Mouse (Mus musculus): ENCODE data around the gene Cux1.

The Cux1 gene

GRCm38 (mm10) chr5:136321378-136321777 is 245.9 kb downstream of the Cux1 start:
- DNase-seq (ENCODE audit: inconsistent ontology term) = no peak

GRCm38 (mm10) chr5:136312566-136312965 is 254.7 kb downstream of the Cux1 start:
- no peak for DNase-seq (ENCODE audit: inconsistent ontology term)

GRCm38 (mm10) chr5:136312166-136312565 is 255.1 kb downstream of the Cux1 start:
- DNase-seq (ENCODE audit: inconsistent ontology term) = peak; percentile 62

- DNase-seq (ENCODE audit: inconsistent ontology term) = no peak
Measured at GRCm38 (mm10) chr5:136306254-136306653, 261.0 kb downstream of the Cux1 start.

- peak; percentile 10 for DNase-seq (ENCODE audit: inconsistent ontology term)
Measured at GRCm38 (mm10) chr5:136303409-136303983, 263.8 kb downstream of the Cux1 start.

- DNase-seq (ENCODE audit: inconsistent ontology term) = peak; percentile 29
Measured at GRCm38 (mm10) chr5:136300880-136301279, 266.4 kb downstream of the Cux1 start.

GRCm38 (mm10) chr5:136297691-136298090 is 269.6 kb downstream of the Cux1 start:
- DNase-seq (ENCODE audit: inconsistent ontology term) = peak; percentile 11

GRCm38 (mm10) chr5:136296911-136297310 is 270.4 kb downstream of the Cux1 start:
- DNase-seq (ENCODE audit: inconsistent ontology term) = peak; percentile 86

GRCm38 (mm10) chr5:136292971-136293418 is 274.3 kb downstream of the Cux1 start:
- DNase-seq (ENCODE audit: inconsistent ontology term) = peak; percentile 52

- no peak for DNase-seq (ENCODE audit: inconsistent ontology term)
Measured at GRCm38 (mm10) chr5:136292361-136292760, 274.9 kb downstream of the Cux1 start.

GRCm38 (mm10) chr5:136291562-136291961 is 275.7 kb downstream of the Cux1 start:
- no peak for DNase-seq (ENCODE audit: inconsistent ontology term)

GRCm38 (mm10) chr5:136289776-136290175 is 277.5 kb downstream of the Cux1 start:
- DNase-seq (ENCODE audit: inconsistent ontology term) = no peak

GRCm38 (mm10) chr5:136288351-136289081 is 278.8 kb downstream of the Cux1 start:
- DNase-seq (ENCODE audit: inconsistent ontology term) = no peak

GRCm38 (mm10) chr5:136286566-136286965 is 280.7 kb downstream of the Cux1 start:
- no peak for DNase-seq (ENCODE audit: inconsistent ontology term)

GRCm38 (mm10) chr5:136285106-136285505 is 282.2 kb downstream of the Cux1 start:
- DNase-seq (ENCODE audit: inconsistent ontology term) = no peak

- no peak for DNase-seq (ENCODE audit: inconsistent ontology term)
Measured at GRCm38 (mm10) chr5:136281351-136281750, 285.9 kb downstream of the Cux1 start.

GRCm38 (mm10) chr5:136274739-136275138 is 292.6 kb downstream of the Cux1 start:
- DNase-seq (ENCODE audit: inconsistent ontology term) = no peak

GRCm38 (mm10) chr5:136269937-136270336 is 297.4 kb downstream of the Cux1 start:
- no peak for DNase-seq (ENCODE audit: inconsistent ontology term)

GRCm38 (mm10) chr5:136266077-136266476 is 301.2 kb downstream of the Cux1 start:
- DNase-seq (ENCODE audit: inconsistent ontology term) = no peak

- DNase-seq (ENCODE audit: inconsistent ontology term) = no peak
Measured at GRCm38 (mm10) chr5:136263342-136263741, 303.9 kb downstream of the Cux1 start.

GRCm38 (mm10) chr5:136258919-136259318 is 308.4 kb downstream of the Cux1 start:
- peak; percentile 58 for DNase-seq (ENCODE audit: inconsistent ontology term)

GRCm38 (mm10) chr5:136252899-136253298 is 314.4 kb downstream of the Cux1 start:
- peak; percentile 77 for DNase-seq (ENCODE audit: inconsistent ontology term)

GRCm38 (mm10) chr5:136251004-136251403 is 316.3 kb downstream of the Cux1 start:
- no peak for DNase-seq (ENCODE audit: inconsistent ontology term)
